Mouse (Mus musculus) granulocyte monocyte progenitor cell, adult 5-6 weeks (primary cell): Measurements from ENCODE around the gene Dnah7c. TPM values are rescaled to one million over a fixed set of nuclear protein-coding genes. Genes with fewer than 3 reads are reported as not detected.
"Not testable (repeated sequence)": the region's sequence is repeated elsewhere in the genome, so short reads cannot be mapped to it uniquely, and the experiment has no call there.

Experiments
- ATAC-seq: replicated peaks from 2 replicates; pipeline ENCODE4 v1.8.0; 2016; ENCODE audit warnings: mild to moderate bottlenecking, moderate TSS enrichment, inconsistent platforms; ENCODE audit not compliant: poor library complexity, severe bottlenecking
- total RNA-seq, 2 experiments: library from RNA; stranded (forward) in 1 of 2; stranded (reverse) in 1 of 2; fragments of 200-712, 200-1000 nt in 1 of 2; fragments of >200 nt in 1 of 2; fragmentation: Nextera tagmentation in 1 of 2; gene quantifications; 2 replicates each; pipeline ENCODE4 v1.2.3; 2014 to 2017

The Dnah7c gene
- not detected in 2 replicates for total RNA-seq (2014; fragmentation: Nextera tagmentation)
- not detected in 2 replicates for total RNA-seq (2017)

DNA sequence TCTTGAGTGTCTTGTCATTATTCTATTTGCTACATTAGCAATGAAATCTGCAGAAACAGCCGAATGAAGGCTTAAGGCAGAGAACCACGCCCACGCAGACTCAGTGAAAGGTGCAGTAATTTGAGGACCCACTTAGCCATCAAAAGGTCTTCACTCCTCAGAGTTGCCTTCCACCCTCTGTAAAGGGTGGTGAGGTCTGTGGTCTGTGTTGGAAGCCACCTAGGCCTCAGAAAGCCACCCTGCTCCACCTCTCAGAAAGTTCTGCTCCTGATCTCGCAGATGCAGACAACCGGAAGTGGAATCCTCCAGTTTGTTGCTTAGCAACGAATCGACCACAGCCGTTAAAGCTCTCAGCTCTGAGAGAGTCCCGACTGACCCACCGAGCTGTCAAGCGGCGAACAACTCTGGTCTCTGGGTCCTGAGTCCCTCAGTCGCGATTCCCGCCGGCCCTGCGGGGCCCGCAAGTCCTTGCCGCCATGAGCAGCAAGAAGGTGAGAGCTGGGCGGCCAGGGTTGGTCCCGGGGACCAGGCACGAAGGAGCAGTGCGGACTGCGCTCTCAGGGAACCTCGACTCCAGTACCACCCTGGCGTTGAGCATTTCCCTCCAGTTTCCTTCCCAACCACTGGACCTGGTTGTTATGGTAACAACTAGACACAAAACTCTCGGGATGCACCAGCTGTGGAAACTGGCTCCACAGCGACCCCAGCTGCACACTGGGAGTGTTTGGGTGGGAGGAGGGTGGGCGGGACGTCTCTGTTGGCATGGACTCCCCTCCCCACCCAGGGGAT, at the start of gene Dnah7c:
TSS of gene Dnah7c (plus strand) at position 456 of the 789 bp plus-strand sequence.
- ATAC-seq, result no peak; the same call in 1 of the 2 replicates

DNA sequence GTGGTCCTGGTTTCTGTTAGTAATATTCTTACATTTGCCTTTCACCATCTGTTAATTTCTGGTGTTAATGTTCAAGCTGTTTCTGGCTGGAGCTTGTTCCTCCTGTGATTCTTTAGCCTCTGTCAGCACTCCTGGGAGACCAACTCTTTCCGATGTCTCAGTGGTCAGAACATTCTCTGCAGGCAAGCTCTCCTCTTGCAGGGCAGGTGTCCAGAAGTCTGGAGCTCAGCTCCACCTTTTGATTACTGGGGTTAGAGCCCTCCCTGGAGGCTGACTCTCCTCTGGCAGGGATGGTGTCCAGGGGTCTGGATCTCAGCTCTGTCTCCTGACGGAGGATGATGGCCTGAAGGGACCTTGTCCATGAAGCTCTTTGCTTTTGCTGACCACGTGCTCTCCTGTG, 44.8 kb upstream of the Dnah7c start:
- ATAC-seq, result not testable (repeated sequence)

DNA sequence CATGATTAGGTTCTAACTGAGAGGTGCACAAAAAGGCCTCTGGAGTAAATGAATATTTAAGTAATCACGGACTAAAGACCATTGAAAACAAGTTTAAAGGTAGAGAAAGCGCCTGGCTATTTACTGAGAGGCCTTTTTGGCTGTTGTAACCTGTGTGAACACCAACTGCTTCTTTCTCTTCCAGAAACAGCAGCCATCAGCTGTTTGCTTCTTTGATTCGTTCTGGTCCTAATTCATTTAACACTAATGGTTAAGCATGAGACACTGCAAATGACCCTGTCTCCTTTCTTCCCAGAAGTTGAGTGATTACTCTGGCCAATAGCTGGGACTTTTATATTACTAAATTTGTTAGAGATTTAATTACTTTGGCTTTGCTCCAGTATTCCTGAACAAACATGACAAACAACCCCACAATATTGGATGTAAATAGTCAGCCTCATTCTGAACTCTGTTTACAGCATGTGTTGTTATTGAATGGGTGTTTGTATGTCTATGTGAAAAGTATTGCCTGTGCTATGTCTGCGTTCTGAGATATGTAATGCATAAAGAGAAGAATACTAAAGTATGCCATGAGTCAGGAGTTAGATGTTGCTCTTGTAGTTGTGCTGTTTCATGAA, 30.6 kb upstream of the Dnah7c start:
- not testable (repeated sequence) for ATAC-seq

DNA sequence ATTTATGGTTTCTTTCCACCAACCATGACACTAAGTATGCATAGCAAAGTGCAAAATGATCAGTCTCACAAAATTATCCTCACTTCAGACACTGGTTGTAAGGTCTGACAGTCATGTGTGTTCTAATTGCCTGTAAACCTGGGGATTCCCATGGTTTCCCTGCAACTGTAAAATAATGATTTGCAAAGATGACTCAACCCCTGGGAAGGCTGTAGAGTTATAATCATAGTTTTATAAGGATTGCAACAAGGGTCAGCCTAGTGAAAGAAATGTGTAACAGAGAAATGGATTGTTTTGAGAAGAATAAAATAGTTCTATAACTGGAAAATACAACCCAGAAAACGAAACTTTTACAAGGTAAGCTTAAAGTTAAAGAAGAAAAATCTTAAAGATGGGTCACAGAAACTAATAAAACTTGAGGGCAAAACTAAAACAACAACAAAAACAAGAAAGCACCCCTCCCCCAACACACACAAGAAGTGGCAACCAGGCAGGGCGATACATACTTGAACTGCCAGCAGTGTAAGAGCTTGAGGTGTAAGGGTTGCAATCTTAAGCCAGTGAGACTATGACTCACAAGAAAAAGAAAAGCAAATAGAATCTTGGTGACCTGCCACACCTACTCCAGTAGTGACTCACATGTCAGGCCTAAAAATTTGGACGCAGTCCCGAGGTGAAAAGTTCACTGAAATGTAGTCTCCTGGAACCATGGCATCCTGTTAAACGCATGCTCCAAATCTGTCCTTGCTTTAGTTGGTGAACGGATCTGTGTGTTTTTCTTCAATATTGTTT, 16.9 kb upstream of the Dnah7c start:
- no peak for ATAC-seq

DNA sequence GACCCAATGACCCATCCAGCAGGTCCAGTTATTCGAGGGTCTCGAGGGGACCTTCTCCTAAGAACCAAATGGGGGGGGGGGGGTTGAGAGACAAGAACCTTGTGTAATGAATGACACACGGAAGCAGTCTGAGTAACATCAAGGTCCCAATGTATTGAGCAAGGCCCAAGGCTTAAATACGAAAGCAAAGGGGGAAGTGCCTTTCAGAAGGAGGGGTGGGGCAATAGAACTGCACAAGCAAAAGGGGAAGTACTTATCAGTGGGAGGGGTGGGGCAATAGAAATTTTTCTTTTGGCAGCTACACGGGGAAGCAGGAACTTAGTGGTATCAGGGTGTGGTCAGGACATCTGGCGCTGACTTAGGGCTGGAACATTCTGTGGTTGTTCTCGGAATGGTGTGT, 10.6 kb upstream of the Dnah7c start:
- ATAC-seq, result peak; percentile 48; the same call in 1 of the 2 replicates

DNA sequence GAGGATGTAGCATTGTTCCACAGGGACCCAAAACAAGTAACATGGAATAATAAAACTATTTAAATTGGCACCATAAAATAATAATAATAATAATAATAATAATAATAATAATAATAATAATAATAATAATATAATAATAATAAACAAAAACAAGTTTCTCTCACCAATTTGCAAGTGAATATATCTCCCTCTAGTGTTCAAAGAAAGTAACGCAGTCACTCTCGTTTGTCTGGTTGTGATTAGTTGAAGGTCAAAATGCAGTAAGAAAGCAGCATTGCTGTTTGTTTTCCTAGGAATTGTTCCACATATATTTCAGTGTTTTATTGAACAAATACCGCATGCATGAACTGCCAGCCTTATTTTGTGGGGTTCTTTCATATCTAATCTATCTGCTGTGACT, 8.4 kb upstream of the Dnah7c start:
- not testable (repeated sequence) for ATAC-seq

DNA sequence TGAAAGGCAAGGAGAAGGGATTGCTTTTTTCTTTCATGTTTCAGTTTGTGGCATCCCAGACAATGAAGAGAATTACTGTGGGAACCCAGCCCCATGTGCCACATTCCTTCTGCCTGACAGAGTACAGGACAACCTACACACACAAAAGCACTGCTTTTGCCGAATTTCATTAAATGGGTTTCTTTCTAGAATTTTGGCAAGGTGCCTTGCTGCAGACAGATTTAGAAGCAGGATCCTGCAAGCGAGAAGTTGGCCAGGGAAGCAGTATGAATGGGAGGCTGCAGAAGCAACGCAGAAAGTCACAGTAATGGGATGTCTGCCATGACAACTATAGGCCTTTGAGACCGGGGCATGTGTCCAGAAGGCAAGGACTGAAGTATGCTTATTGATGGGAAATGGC, 6.4 kb upstream of the Dnah7c start:
- not testable (repeated sequence) for ATAC-seq

DNA sequence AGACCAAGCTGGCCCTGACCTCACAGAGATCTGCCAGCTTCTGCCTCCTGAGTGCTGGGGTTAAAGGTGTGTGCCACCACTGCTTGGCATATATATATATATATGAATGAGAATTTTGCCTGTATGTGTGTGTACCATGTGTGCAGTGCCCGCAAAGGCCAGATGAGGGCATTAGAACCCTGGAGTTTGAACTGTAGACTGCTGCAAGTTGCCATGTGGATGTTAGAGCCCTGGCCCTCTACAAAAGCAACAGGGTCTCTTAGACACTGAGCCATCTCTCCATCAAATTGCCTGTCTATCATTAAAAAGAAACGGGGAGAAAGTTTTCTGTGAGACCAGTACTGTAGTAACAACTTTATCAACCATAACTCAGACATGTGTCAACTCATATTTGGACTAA, 3.0 kb downstream of the Dnah7c start:
- ATAC-seq, result no peak

DNA sequence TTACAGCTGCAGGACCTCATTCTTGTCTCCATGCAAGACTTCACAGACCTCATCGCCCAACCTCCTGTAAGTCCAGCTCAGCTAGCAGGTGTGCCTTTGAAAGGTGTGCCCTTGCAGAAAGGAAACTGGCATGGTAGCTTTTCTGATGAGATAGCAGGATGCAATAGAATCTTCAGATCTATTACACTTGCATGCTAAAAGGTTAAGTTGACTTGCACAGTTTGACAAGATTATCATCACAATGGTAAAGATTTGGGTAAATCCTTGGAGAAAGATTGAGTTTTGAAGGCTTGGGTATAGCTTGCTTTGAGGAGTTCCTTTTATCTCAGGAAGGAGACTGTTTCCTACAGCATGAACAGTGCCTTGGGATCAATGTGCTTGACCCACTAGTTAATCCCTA, 89.3 kb downstream of the Dnah7c start:
- not testable (repeated sequence) for ATAC-seq

DNA sequence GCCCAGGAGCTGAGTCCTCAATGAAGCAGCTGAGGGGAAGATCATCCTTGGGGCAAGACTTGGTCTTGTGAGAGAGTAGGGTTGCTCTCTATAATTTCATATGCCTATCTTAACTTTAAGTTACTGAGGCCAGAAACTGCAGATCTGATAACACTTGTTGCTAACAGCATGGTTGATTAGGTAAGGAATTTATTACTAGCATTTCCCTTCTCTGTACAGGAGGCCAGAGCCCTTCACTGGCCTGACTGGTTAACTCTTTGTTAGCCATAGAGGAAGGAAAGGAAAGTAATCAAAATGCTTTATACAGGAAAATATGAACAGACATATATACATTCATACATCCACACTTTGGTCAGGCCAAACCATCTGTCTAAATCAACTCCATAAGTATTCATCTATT, 95.6 kb downstream of the Dnah7c start:
- ATAC-seq, result no peak

DNA sequence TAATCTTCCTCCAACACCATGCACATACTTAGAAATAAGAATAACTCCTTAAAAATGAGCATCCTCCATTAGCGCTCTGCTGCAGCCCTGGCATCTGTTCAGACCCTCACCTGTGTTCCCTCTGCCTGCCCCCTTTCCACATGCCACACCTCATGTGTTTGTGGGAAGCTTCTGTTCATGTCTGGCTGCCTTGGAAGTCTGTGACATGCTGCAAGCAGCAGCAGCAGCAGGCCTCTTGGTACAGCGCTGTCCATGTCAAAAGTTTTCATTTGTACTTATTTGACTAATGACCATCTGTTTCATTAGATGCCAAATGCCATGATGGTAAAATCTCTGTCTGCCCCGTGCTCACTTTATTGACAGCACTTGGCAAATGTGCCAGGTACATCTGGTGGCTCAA, 101.1 kb downstream of the Dnah7c start:
- ATAC-seq, result not testable (repeated sequence)

DNA sequence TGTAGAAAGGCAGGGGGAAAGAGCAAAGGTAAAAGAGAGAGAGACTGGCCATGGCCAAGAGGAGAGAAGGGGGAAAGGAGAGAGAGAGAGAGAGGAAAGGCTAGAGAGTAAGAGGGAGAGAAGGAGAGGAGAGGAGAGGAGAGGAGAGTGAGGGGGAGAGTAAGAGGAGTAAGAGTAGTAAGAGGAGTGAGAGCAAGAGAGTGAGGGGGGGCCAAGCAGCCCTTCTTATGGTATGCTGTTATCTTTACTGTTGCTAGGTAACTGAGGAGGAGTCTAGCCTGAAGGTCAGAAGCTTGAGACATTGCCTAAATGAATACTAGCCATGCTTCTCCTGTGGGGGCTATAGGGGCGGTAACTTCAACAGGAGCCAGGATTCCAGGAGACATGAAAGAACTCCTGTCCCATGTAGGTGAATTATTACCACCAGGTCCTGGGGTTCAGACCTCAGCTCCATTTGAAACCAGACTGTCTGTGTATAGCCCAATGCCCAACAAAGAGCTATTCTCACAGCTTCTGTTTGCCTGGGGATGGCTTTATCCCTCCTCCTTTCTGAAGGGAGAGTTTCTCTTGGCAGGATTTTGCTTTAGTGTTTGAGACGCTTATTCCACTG, 119.5 kb downstream of the Dnah7c start:
- no peak for ATAC-seq

DNA sequence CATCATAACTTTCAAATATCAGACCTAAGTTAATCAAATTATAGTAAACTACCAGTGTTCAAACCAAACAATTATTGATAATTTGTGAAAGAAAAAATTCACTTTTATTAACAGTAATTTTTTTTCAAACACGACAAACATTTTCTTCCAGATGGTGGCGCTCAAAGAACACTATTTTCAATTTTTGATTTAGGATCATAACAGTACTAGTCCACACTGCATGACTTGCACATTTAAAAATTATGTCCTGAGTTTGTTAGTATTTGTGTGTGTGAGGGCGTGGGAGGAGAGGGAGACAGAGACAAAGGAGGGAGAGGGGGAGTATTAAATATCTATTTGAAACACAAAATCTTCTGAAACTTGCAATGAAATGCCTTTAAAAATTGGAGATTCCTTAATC, 155.0 kb downstream of the Dnah7c start:
- ATAC-seq, result no peak

DNA sequence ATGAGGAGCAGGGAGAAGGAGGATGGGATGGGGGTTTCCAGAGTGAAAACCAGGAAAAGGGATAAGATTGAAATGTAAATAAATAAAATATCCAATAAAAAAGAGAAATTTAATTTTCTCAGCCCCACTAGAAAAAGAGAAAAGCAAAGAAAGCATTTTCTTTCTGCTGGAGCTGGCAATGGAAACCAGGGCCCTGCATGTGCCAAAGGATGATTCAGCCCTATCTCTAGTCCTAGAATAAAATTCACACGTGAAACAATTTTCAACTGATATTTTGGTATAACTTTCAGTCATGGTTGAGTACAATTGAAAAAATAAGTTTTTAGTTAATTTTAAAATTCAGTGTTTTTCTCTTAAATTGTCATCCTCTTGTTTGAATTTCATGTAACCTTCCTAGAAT, 168.4 kb downstream of the Dnah7c start:
- not testable (repeated sequence) for ATAC-seq

DNA sequence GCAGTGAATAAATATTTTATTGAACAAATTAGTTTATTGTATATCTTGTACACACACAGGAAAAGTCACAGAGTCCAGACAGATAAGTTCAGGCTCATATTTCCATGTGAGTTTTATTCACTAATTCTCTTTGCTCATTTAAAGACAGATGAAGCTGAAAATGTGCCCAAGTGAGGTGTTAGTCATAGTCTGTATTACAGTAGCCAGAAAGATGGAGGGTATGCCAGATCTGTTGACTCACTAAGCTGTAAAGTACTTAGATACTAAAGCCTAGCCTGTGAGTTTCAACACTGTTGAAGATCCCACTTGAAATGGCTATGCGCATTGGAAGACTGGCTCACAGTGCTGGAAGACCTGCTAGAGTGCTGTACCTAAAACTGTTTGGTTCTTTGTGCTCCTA, 171.0 kb downstream of the Dnah7c start:
- not testable (repeated sequence) for ATAC-seq

DNA sequence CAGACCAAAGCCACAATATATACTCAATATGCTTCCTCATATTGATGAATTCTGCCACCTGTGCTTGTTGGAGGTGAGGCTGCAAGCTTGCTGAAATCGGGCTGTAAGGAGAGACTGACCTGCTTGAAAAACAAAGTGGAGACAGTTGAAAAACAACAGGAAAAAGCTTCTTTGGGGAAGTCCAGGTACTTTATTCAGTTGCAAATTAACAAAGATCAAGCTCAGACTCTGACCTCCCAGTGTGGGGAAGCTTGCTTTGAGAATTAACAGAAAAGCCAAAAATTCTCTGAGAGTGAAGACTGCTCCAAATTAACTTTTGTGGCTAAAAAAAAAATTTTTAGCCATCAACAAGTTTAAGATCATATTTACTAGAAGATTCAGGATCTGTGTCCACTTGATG, 194.9 kb downstream of the Dnah7c start:
- ATAC-seq, result no peak

DNA sequence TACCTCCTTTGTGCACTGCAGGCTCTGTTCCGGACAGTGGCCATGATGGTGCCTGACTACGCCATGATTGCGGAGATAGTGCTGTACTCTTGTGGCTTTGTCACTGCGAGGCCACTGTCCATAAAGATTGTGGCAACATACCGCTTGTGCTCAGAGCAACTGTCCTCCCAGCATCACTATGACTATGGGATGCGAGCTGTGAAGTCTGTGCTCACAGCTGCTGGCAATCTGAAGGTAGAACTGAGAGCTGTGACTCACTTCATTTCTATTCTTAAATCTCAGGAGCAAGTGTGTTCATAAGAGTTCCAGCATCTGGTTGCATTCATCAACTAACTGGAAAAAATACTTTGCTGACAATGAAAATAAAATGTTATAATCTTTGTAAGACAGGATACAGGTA, 200.5 kb downstream of the Dnah7c start:
- ATAC-seq, result not testable (repeated sequence)

DNA sequence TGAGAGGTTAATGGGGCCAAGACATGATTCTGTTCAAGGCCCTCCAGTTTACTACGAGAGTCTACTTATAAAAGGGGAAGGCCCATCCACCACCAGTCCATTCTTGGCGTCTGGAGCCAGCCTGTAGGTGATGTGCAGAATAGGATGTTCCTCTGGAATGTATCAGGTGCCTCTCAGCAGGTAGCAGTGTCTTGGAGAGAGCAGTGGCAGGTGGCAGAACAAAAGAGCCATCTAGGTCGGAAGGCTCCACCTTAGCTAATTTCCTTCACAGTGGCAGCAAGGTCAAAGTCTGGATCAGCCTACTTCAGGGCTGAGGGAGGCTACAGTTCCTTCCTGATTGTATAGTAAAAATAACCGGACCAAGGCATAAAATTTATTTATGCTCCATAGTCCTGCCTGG, 224.4 kb downstream of the Dnah7c start:
- not testable (repeated sequence) for ATAC-seq

DNA sequence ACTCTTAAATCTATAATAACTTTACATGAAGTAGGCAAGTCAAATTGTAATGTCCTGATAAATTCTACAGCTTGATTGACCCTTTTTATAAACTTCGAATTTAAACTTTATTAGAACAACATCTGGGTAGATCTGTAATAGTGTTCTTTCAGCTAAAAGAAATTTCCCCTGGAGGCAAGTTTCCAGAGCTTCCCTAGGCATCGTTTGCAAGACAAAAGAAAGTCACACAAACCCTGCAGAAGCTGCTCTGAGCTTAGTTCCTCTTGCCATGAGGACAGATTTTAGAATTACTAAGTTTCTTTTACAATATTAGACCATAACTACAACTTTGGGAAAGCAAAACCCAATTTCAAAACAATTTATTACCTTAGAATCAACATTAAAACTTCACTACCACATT, 227.3 kb downstream of the Dnah7c start:
- not testable (repeated sequence) for ATAC-seq

DNA sequence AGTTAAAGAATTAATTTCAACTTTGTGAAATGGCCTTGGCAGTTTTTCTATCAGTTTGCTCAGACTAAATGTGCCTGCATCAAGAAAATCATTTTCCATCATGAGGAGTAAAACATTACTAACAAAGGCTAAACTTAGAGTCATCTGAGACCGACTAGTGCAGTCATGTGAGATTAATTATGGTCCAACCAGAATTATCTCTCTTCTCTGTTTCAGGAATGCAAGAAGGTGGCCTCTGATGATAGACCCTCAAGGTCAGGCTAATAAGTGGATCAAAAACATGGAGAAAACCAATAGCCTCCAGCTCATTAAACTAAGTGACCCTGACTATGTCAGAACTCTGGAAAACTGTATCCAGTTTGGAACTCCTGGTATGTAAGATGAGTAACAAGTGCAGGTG, 299.4 kb downstream of the Dnah7c start:
- ATAC-seq, result not testable (repeated sequence)

DNA sequence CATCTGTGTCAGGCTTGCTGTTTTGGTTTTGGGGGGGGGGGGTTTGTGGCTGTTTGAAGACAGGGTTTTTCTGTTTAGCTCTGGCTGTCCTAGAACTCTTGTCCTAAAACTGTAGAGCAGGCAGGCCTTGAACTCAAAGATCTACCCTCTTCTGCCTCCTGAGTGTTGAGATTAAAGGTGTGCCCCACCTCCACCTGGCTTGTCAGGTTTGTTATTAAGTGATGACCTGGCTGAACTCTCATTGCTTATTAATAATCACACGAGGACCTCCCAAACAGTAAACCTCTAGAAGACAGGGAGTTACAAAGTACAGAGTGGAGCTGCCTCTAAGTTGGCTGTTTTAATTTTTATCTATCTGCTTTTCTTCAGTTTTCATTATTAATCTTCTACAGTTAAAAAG, 299.9 kb downstream of the Dnah7c start:
- no peak for ATAC-seq
